Mouse (Mus musculus): ENCODE results near the gene Bola1. TPM values are rescaled to one million over a fixed set of nuclear protein-coding genes. Genes with fewer than 3 reads are reported as not detected.
"Not testable (repeated sequence)": the region's sequence is repeated elsewhere in the genome, so short reads cannot be mapped to it uniquely, and the experiment has no call there.

Gene Bola1
- polyA plus RNA-seq, 1 experiment from 2014 or later: 42.5 TPM

GRCm38 (mm10) chr3:96260220-96260619, 40.7 kb upstream of the Bola1 start:
- no peak overlapping the region for H3K27ac ChIP-seq (replicated peaks)
- WGBS: 83% methylated on average over 5 of the region's 5 CpGs
- no peak overlapping the region for H3K4me3 ChIP-seq
- no peak overlapping the region for H3K9ac ChIP-seq
- no peaks in the 10 kb centered on the region for H3K36me3 ChIP-seq
- no peak overlapping the region for H3K4me2 ChIP-seq
- no peak for ATAC-seq (ENCODE audit: extremely low read depth, insufficient number of reproducible peaks, low FRiP score, low TSS enrichment)
- H3K4me1 ChIP-seq: peaks cover 30% of the 10 kb centered on the region
- H3K27me3 ChIP-seq (replicated peaks): no peaks in the 10 kb centered on the region
- no peaks in the 10 kb centered on the region for H3K9me3 ChIP-seq

GRCm38 (mm10) chr3:96257190-96257589, 37.7 kb upstream of the Bola1 start:
- Histone ChIP-seq H3K27ac (replicated peaks) (no peak overlapping the region), H3K4me3 (no peak overlapping the region), H3K9ac (0 out of 2 replicates have a peak overlapping the region, but pooled peaks have one; percentile 14), H3K4me1 (peaks cover 15% of the 10 kb centered on the region), H3K9me3 (no peaks in the 10 kb centered on the region), H3K27me3 (replicated peaks) (no peaks in the 10 kb centered on the region), H3K36me3 (no peaks in the 10 kb centered on the region), H3K4me2 (no peak overlapping the region)
- WGBS: 71% methylated on average over 3 of the region's 3 CpGs
- no peak for ATAC-seq (ENCODE audit: extremely low read depth, insufficient number of reproducible peaks, low FRiP score, low TSS enrichment)

GRCm38 (mm10) chr3:96255926-96256593, 36.6 kb upstream of the Bola1 start:
- no peak overlapping the region for H3K4me3 ChIP-seq
- 71% methylated on average over 5 of the region's 5 CpGs for WGBS
- H3K9ac ChIP-seq: no peak overlapping the region
- peaks cover 4% of the 10 kb centered on the region for H3K4me1 ChIP-seq
- H3K36me3 ChIP-seq: no peaks in the 10 kb centered on the region
- H3K9me3 ChIP-seq: no peaks in the 10 kb centered on the region
- H3K27me3 ChIP-seq (replicated peaks): no peaks in the 10 kb centered on the region
- ATAC-seq (ENCODE audit: extremely low read depth, insufficient number of reproducible peaks, low FRiP score, low TSS enrichment): no peak
- H3K4me2 ChIP-seq: no peak overlapping the region
- H3K27ac ChIP-seq (replicated peaks): no peak overlapping the region

GRCm38 (mm10) chr3:96254683-96255355, 35.3 kb upstream of the Bola1 start:
- no peak overlapping the region for H3K4me3 ChIP-seq
- H3K27me3 ChIP-seq (replicated peaks): no peaks in the 10 kb centered on the region
- H3K9ac ChIP-seq: peak overlapping the region; percentile 53
- no peaks in the 10 kb centered on the region for H3K9me3 ChIP-seq
- no peak overlapping the region for H3K27ac ChIP-seq (replicated peaks)
- no peak for ATAC-seq (ENCODE audit: extremely low read depth, insufficient number of reproducible peaks, low FRiP score, low TSS enrichment)
- 23% methylated on average over 10 of the region's 10 CpGs for WGBS
- H3K36me3 ChIP-seq: no peaks in the 10 kb centered on the region
- H3K4me2 ChIP-seq: peak overlapping the region; percentile 6; the same call in 1 of the 2 replicates
- peaks cover 10% of the 10 kb centered on the region for H3K4me1 ChIP-seq

- WGBS: 81% methylated on average over 3 of the region's 3 CpGs
- Histone ChIP-seq H3K4me1 (peaks cover 35% of the 10 kb centered on the region), H3K9ac (no peak overlapping the region), H3K27ac (replicated peaks) (no peak overlapping the region), H3K27me3 (replicated peaks) (no peaks in the 10 kb centered on the region), H3K36me3 (no peaks in the 10 kb centered on the region), H3K4me2 (no peak overlapping the region), H3K4me3 (no peak overlapping the region), H3K9me3 (no peaks in the 10 kb centered on the region)
- no peak for ATAC-seq (ENCODE audit: extremely low read depth, insufficient number of reproducible peaks, low FRiP score, low TSS enrichment)
These were observed 32.3 kb upstream of the Bola1 start for GRCm38 (mm10) chr3:96251787-96252186.

GRCm38 (mm10) chr3:96250890-96251289, 31.4 kb upstream of the Bola1 start:
- Histone ChIP-seq H3K36me3 (no peaks in the 10 kb centered on the region), H3K4me2 (no peak overlapping the region), H3K4me1 (peaks cover 31% of the 10 kb centered on the region), H3K27ac (replicated peaks) (no peak overlapping the region), H3K27me3 (replicated peaks) (no peaks in the 10 kb centered on the region), H3K4me3 (no peak overlapping the region), H3K9ac (no peak overlapping the region), H3K9me3 (no peaks in the 10 kb centered on the region)
- WGBS: 72% methylated on average over 3 of the region's 3 CpGs
- ATAC-seq (ENCODE audit: extremely low read depth, insufficient number of reproducible peaks, low FRiP score, low TSS enrichment): no peak

GRCm38 (mm10) chr3:96249034-96249345, 29.5 kb upstream of the Bola1 start:
- Histone ChIP-seq H3K9ac (no peak overlapping the region; the same call in 1 of the 2 replicates), H3K4me1 (peaks cover 38% of the 10 kb centered on the region), H3K4me2 (peak overlapping the region; percentile 72), H3K4me3 (peak overlapping the region; percentile 56; the same call in 1 of the 2 replicates), H3K9me3 (no peaks in the 10 kb centered on the region), H3K27me3 (replicated peaks) (no peaks in the 10 kb centered on the region), H3K36me3 (no peaks in the 10 kb centered on the region), H3K27ac (replicated peaks) (no peak overlapping the region)
- 58% methylated on average over 4 of the region's 4 CpGs for WGBS
- no peak for ATAC-seq (ENCODE audit: extremely low read depth, insufficient number of reproducible peaks, low FRiP score, low TSS enrichment)

GRCm38 (mm10) chr3:96248141-96249033, 28.9 kb upstream of the Bola1 start:
- Histone ChIP-seq H3K36me3 (no peaks in the 10 kb centered on the region), H3K4me3 (peak overlapping the region; percentile 56), H3K27me3 (replicated peaks) (no peaks in the 10 kb centered on the region), H3K4me1 (peaks cover 44% of the 10 kb centered on the region), H3K27ac (replicated peaks) (0 out of 2 replicates have a peak overlapping the region, but pooled peaks have one; percentile 73), H3K9me3 (no peaks in the 10 kb centered on the region), H3K4me2 (peak overlapping the region; percentile 72), H3K9ac (peak overlapping the region; percentile 84)
- ATAC-seq (ENCODE audit: extremely low read depth, insufficient number of reproducible peaks, low FRiP score, low TSS enrichment): no peak
- 45% methylated on average over 6 of the region's 6 CpGs for WGBS

GRCm38 (mm10) chr3:96247356-96248140, 28.0 kb upstream of the Bola1 start:
- peak overlapping the region; percentile 84 for H3K9ac ChIP-seq
- no peaks in the 10 kb centered on the region for H3K9me3 ChIP-seq
- H3K27me3 ChIP-seq (replicated peaks): no peaks in the 10 kb centered on the region
- H3K4me3 ChIP-seq: peak overlapping the region; percentile 56
- no peaks in the 10 kb centered on the region for H3K36me3 ChIP-seq
- no peak for ATAC-seq (ENCODE audit: extremely low read depth, insufficient number of reproducible peaks, low FRiP score, low TSS enrichment)
- H3K4me1 ChIP-seq: peaks cover 48% of the 10 kb centered on the region
- H3K4me2 ChIP-seq: peak overlapping the region; percentile 72
- H3K27ac ChIP-seq (replicated peaks): peak overlapping the region; percentile 73
- 5% methylated on average over 11 of the region's 11 CpGs for WGBS

GRCm38 (mm10) chr3:96246427-96246856, 26.9 kb upstream of the Bola1 start, which contains the start of gene Hist2h3c1:
Gene Hist2h3c1, plus strand, starts transcription at chr3:96246685.
- H3K36me3 ChIP-seq; H3K27me3 ChIP-seq (replicated peaks); H3K9me3 ChIP-seq: not testable (repeated sequence)
- peaks cover 48% of the 10 kb centered on the region for H3K4me1 ChIP-seq
- H3K27ac ChIP-seq (replicated peaks): peak within 1 kb of the TSS; percentile 87
- peak within 1 kb of the TSS; percentile 56 for H3K4me3 ChIP-seq
- H3K9ac ChIP-seq: peak within 1 kb of the TSS; percentile 84
- peak; percentile 82 for ATAC-seq (ENCODE audit: extremely low read depth, insufficient number of reproducible peaks, low FRiP score, low TSS enrichment)
- WGBS: 0% methylated on average over 7 of the region's 47 CpGs
- peak within 1 kb of the TSS; percentile 72 for H3K4me2 ChIP-seq
